Mouse (Mus musculus) hindbrain, embryonic 15.5 days (tissue): ENCODE data around the gene Etfrf1. TPM values are rescaled to one million over a fixed set of nuclear protein-coding genes. Genes with fewer than 3 reads are reported as not detected.
A peak's percentile ranks its signal among the peaks of the same experiment; 100 is the strongest.

ENCODE experiments used
- ATAC-seq: fragments of 200-750 bp; cut with Nextera tagmentation; 2 replicates; pipeline ENCODE4 v1.8.0; 2017; ENCODE audit warnings: low read depth, moderate number of reproducible peaks, moderate TSS enrichment; ENCODE audit not compliant: low FRiP score
- H3K27ac ChIP-seq: fragments of 300-500 bp; sonication (generic); replicated peaks from 2 replicates; pipeline ENCODE4 v1.5.1; 2015; ENCODE audit warnings: mild to moderate bottlenecking, inconsistent platforms
- H3K27me3 ChIP-seq: fragments of 300-500 bp; sonication (generic); 2 replicates; pipeline ENCODE4 v1.6.1; 2015; ENCODE audit warnings: control low read depth, inconsistent platforms
- H3K36me3 ChIP-seq: fragments of 300-500 bp; sonication (generic); 2 replicates; pipeline ENCODE4 v1.6.1; 2015; ENCODE audit warnings: control low read depth, inconsistent platforms
- H3K4me1 ChIP-seq: fragments of 300-500 bp; sonication (generic); replicated peaks from 2 replicates; pipeline ENCODE4 v1.6.1; 2015; ENCODE audit warnings: control low read depth, inconsistent platforms
- H3K4me2 ChIP-seq: fragments of 300-500 bp; sonication (generic); 2 replicates; pipeline ENCODE4 v1.6.1; 2015; ENCODE audit warnings: moderate library complexity, mild to moderate bottlenecking, inconsistent platforms
- H3K4me3 ChIP-seq: fragments of 300-500 bp; sonication (generic); 2 replicates; pipeline ENCODE4 v1.5.1; 2015; ENCODE audit warnings: mild to moderate bottlenecking, inconsistent platforms
- H3K9ac ChIP-seq: fragments of 300-500 bp; sonication (generic); 2 replicates; pipeline ENCODE4 v1.6.1; 2015; ENCODE audit warnings: inconsistent platforms
- H3K9me3 ChIP-seq: fragments of 300-500 bp; sonication (generic); 2 replicates; pipeline ENCODE4 v1.6.1; 2016; ENCODE audit warnings: control low read depth, inconsistent platforms
- WGBS: fragments of 180-500 bp; shearing (Covaris S2); methylation state at CpG from one replicate; pipeline ENCODE4 v1.1.7; 2015; 5-methylcytosine and 5-hydroxymethylcytosine counted together
- polyA plus RNA-seq: library from polyadenylated mRNA; unstranded; fragments of >200 nt; fragmentation: Nextera tagmentation; extraction: Ambion mirVana; gene quantifications from 2 replicates; pipeline ENCODE4 v1.2.1, GENCODE M21; 2015

Etfrf1 gene
- polyA plus RNA-seq, 1 experiment from 2014 or later: 27.0 TPM

- Histone ChIP-seq H3K9me3 (no peaks in the 10 kb centered on the region), H3K27me3 (no peaks in the 10 kb centered on the region), H3K4me1 (no peaks in the 10 kb centered on the region), H3K36me3 (no peaks in the 10 kb centered on the region), H3K4me3 (no peak overlapping the region), H3K27ac (no peak overlapping the region), H3K9ac (no peak overlapping the region), H3K4me2 (no peak overlapping the region)
- ATAC-seq: no peak
- WGBS: 96% methylated on average over 8 of the region's 8 CpGs
Observed at GRCm38 (mm10) chr6:145197949-145198686, 12.8 kb upstream of the Etfrf1 start.

GRCm38 (mm10) chr6:145202432-145203125 is 8.4 kb upstream of the Etfrf1 start:
- no peak overlapping the region for H3K9ac ChIP-seq
- no peaks in the 10 kb centered on the region for H3K27me3 ChIP-seq
- H3K4me3 ChIP-seq: no peak overlapping the region
- H3K4me1 ChIP-seq: no peaks in the 10 kb centered on the region
- H3K36me3 ChIP-seq: no peaks in the 10 kb centered on the region
- H3K9me3 ChIP-seq: no peaks in the 10 kb centered on the region
- H3K4me2 ChIP-seq: no peak overlapping the region
- 82% methylated on average over 13 of the region's 13 CpGs for WGBS
- no peak for ATAC-seq
- no peak overlapping the region for H3K27ac ChIP-seq

GRCm38 (mm10) chr6:145204440-145204839 is 6.5 kb upstream of the Etfrf1 start:
- H3K36me3 ChIP-seq: no peaks in the 10 kb centered on the region
- no peak overlapping the region for H3K27ac ChIP-seq
- no peaks in the 10 kb centered on the region for H3K4me1 ChIP-seq
- H3K4me2 ChIP-seq: no peak overlapping the region
- no peaks in the 10 kb centered on the region for H3K27me3 ChIP-seq
- no peak overlapping the region for H3K4me3 ChIP-seq
- no peak overlapping the region for H3K9ac ChIP-seq
- no peaks in the 10 kb centered on the region for H3K9me3 ChIP-seq
- WGBS: 92% methylated on average over 6 of the region's 6 CpGs
- ATAC-seq: no peak

GRCm38 (mm10) chr6:145205142-145205541 is 5.8 kb upstream of the Etfrf1 start:
- WGBS: 75% methylated on average over 10 of the region's 10 CpGs
- H3K36me3 ChIP-seq: no peaks in the 10 kb centered on the region
- H3K9me3 ChIP-seq: no peaks in the 10 kb centered on the region
- H3K4me1 ChIP-seq: peaks cover 4% of the 10 kb centered on the region
- no peak overlapping the region for H3K9ac ChIP-seq
- no peak overlapping the region for H3K27ac ChIP-seq
- H3K4me3 ChIP-seq: no peak overlapping the region
- ATAC-seq: no peak
- H3K27me3 ChIP-seq: no peaks in the 10 kb centered on the region
- no peak overlapping the region for H3K4me2 ChIP-seq

- no peak overlapping the region for H3K27ac ChIP-seq
- 27% methylated on average over 8 of the region's 8 CpGs for WGBS
- 0 out of 2 replicates have a peak, but pooled peaks have one; percentile 4 for ATAC-seq
Observed at GRCm38 (mm10) chr6:145210056-145210680, 766 bp upstream of the Etfrf1 start.

GRCm38 (mm10) chr6:145211376-145212305 is 707 bp downstream of the Etfrf1 start:
- WGBS: 4% methylated on average over 21 of the region's 21 CpGs
- H3K4me1 ChIP-seq: peaks cover 16% of the 10 kb centered on the region
- no peaks in the 10 kb centered on the region for H3K27me3 ChIP-seq
- ATAC-seq: peak; percentile 53; the same call in 1 of the 2 replicates
- H3K9ac ChIP-seq: peak overlapping the region; percentile 73
- H3K36me3 ChIP-seq: no peaks in the 10 kb centered on the region
- peak overlapping the region; percentile 93 for H3K27ac ChIP-seq
- H3K9me3 ChIP-seq: no peaks in the 10 kb centered on the region
- peak overlapping the region; percentile 70 for H3K4me3 ChIP-seq
- H3K4me2 ChIP-seq: peak overlapping the region; percentile 70

More at GRCm38 (mm10) chr6:145210056-145210680, 766 bp upstream of the Etfrf1 start:
- no peaks in the 10 kb centered on the region for H3K36me3 ChIP-seq
- no peaks in the 10 kb centered on the region for H3K9me3 ChIP-seq
- H3K9ac ChIP-seq: no peak overlapping the region
- peak overlapping the region; percentile 70 for H3K4me3 ChIP-seq
- peaks cover 16% of the 10 kb centered on the region for H3K4me1 ChIP-seq
- H3K27me3 ChIP-seq: no peaks in the 10 kb centered on the region
- H3K4me2 ChIP-seq: peak overlapping the region; percentile 61

GRCm38 (mm10) chr6:145213916-145214315 is 3.0 kb downstream of the Etfrf1 start:
- Histone ChIP-seq H3K27me3 (no peaks in the 10 kb centered on the region), H3K4me3 (no peak overlapping the region), H3K36me3 (peaks cover 7% of the 10 kb centered on the region; the same call in 1 of the 2 replicates), H3K27ac (no peak overlapping the region), H3K4me2 (no peak overlapping the region), H3K9me3 (no peaks in the 10 kb centered on the region), H3K9ac (no peak overlapping the region), H3K4me1 (peaks cover 16% of the 10 kb centered on the region)
- WGBS: 87% methylated on average over 2 of the region's 2 CpGs
- ATAC-seq: no peak

- Histone ChIP-seq H3K36me3 (peaks cover 16% of the 10 kb centered on the region), H3K9ac (no peak overlapping the region), H3K4me2 (no peak overlapping the region), H3K4me1 (peaks cover 9% of the 10 kb centered on the region; the same call in 1 of the 2 replicates), H3K27me3 (no peaks in the 10 kb centered on the region), H3K27ac (no peak overlapping the region), H3K9me3 (no peaks in the 10 kb centered on the region), H3K4me3 (no peak overlapping the region)
- WGBS: 88% methylated on average over 3 of the region's 3 CpGs
- no peak for ATAC-seq
Observed at GRCm38 (mm10) chr6:145215826-145216225, 4.9 kb downstream of the Etfrf1 start.

GRCm38 (mm10) chr6:145224246-145224645 is 13.3 kb downstream of the Etfrf1 start:
- WGBS: 91% methylated on average over 6 of the region's 6 CpGs
- Histone ChIP-seq H3K27me3 (no peaks in the 10 kb centered on the region), H3K9ac (no peak overlapping the region), H3K4me2 (no peak overlapping the region), H3K4me3 (no peak overlapping the region), H3K27ac (no peak overlapping the region), H3K4me1 (no peaks in the 10 kb centered on the region), H3K36me3 (peaks cover 7% of the 10 kb centered on the region), H3K9me3 (no peaks in the 10 kb centered on the region)
- ATAC-seq: no peak

GRCm38 (mm10) chr6:145226296-145226695 is 15.4 kb downstream of the Etfrf1 start:
- ATAC-seq: no peak
- Histone ChIP-seq H3K4me3 (no peak overlapping the region), H3K9ac (no peak overlapping the region), H3K4me2 (no peak overlapping the region), H3K4me1 (no peaks in the 10 kb centered on the region), H3K27me3 (no peaks in the 10 kb centered on the region), H3K9me3 (no peaks in the 10 kb centered on the region), H3K27ac (no peak overlapping the region), H3K36me3 (peaks cover 7% of the 10 kb centered on the region)
- WGBS: 88% methylated on average over 3 of the region's 3 CpGs

- ATAC-seq: no peak
- H3K9me3 ChIP-seq: no peaks in the 10 kb centered on the region
- H3K4me1 ChIP-seq: no peaks in the 10 kb centered on the region
- H3K27me3 ChIP-seq: no peaks in the 10 kb centered on the region
- H3K36me3 ChIP-seq: peaks cover 18% of the 10 kb centered on the region
- no peak overlapping the region for H3K4me2 ChIP-seq
- no peak overlapping the region for H3K9ac ChIP-seq
- H3K4me3 ChIP-seq: no peak overlapping the region
- no peak overlapping the region for H3K27ac ChIP-seq
- WGBS: 77% methylated on average over 1 of the region's 1 CpGs
Observed at GRCm38 (mm10) chr6:145234391-145234790, 23.5 kb downstream of the Etfrf1 start.
